In genomic region chr7:34438903-34439302, GRCm38 (mm10) we compare ENCODE assay signal across 9 mouse cellular contexts. TPM values are rescaled to one million over a fixed set of nuclear protein-coding genes. Genes with fewer than 3 reads are reported as not detected.
A peak's percentile ranks its signal among the peaks of the same experiment; 100 is the strongest.
DNase-seq lines count a peak whose midpoint lies in the region; ATAC-seq lines count a peak whose summit lies in the region.
"Had no signal": no experiment of that assay in that cellular context is flagged by ENCODE, and none has a peak within 500 bp of the region (broad histone marks: within the 10 kb centered on the region; RNA-seq: fewer than 3 reads in every experiment).

No protein-coding gene starts in this region.

- H3K4me2 ChIP-seq in kidney, embryonic 14.5 days (replicated peaks; ENCODE audit: low read depth, low read length): no peak overlapping the region

- H3K27me3 ChIP-seq in kidney, embryonic 14.5 days (ENCODE audit: control insufficient read depth, insufficient read depth, low read length): no peaks in the 10 kb centered on the region
- H3K27me3 ChIP-seq: megakaryocyte, embryonic 14.5 days had no signal

- no peak overlapping the region for H3K4me3 ChIP-seq in kidney, embryonic 14.5 days (ENCODE audit: low read length)
- H3K4me3 ChIP-seq: megakaryocyte, embryonic 14.5 days had no signal

- peak; percentile 22 for DNase-seq in cerebellum, adult 9-10 months
- DNase-seq in cerebellum, adult 11-12 months: no peak
- DNase-seq in kidney, adult 9 months: peak; percentile 34
- DNase-seq in A20 (ENCODE audit: low read depth, low spot score): peak; percentile 27
- peak; percentile 2 for DNase-seq in induced T-regulatory cell, adult 2 months (ENCODE audit: low read depth)
- no peak for DNase-seq in ovary, adult 18-20 months (ENCODE audit: low spot score)

- WGBS in kidney, embryonic 14.5 days: 41% methylated on average over 6 of the region's 6 CpGs

- H3K27ac ChIP-seq in kidney, embryonic 14.5 days (ENCODE audit: low read depth, low read length): no peak overlapping the region

- H3K9me3 ChIP-seq in kidney, embryonic 14.5 days (ENCODE audit: control insufficient read depth, low read length): no peaks in the 10 kb centered on the region
- H3K9me3 ChIP-seq: megakaryocyte, embryonic 14.5 days had no signal

- H3K36me3 ChIP-seq in kidney, embryonic 14.5 days (ENCODE audit: control insufficient read depth, insufficient read depth, low read length): no peaks in the 10 kb centered on the region

- no peak overlapping the region for H3K9ac ChIP-seq in kidney, embryonic 14.5 days (ENCODE audit: low read depth, low read length)

- ATAC-seq in kidney, embryonic 14.5 days (ENCODE audit: low FRiP score, low TSS enrichment): no peak
- ATAC-seq in megakaryocyte progenitor cell, adult 5-6 weeks (replicated peaks; ENCODE audit: poor library complexity): no peak

- no peaks in the 10 kb centered on the region for H3K4me1 ChIP-seq in kidney, embryonic 14.5 days (ENCODE audit: control insufficient read depth, insufficient read depth, low read length)

RNA-seq across cellular contexts. Expression of gene Lsm14a, which starts 45.8 kb away (rescaled TPM):
- 59.4 and 66.7 TPM in 2 replicates for polyA plus RNA-seq in kidney, embryonic 14.5 days (2014; fragmentation: Nextera tagmentation; extraction: Ambion mirVana)
- total RNA-seq in megakaryocyte progenitor cell, adult 5-6 weeks (2015): 104 and 106 TPM in 2 replicates
- total RNA-seq in megakaryocyte progenitor cell, adult 5-6 weeks (2017): 51.3 and 61.7 TPM in 2 replicates

Comparison
In these comparisons a context has a peak if more than half of its experiments do, and no peak if none do; other contexts are left out.
1. DNase-seq: peak in cerebellum, adult 9-10 months (single experiment), kidney, adult 9 months (single experiment), A20 (single experiment) and induced T-regulatory cell, adult 2 months (single experiment); none in cerebellum, adult 11-12 months (single experiment) and ovary, adult 18-20 months (single experiment).